Mouse (Mus musculus) kidney, embryonic 14.5 days (tissue): ENCODE results near the gene Usp20. TPM values are rescaled to one million over a fixed set of nuclear protein-coding genes. Genes with fewer than 3 reads are reported as not detected.

Experiments
- ATAC-seq: fragments of 200-750 bp; cut with Nextera tagmentation; 2 replicates; pipeline ENCODE4 v1.8.0; 2017; ENCODE audit warnings: moderate number of reproducible peaks, mild to moderate bottlenecking, moderate TSS enrichment, moderate library complexity; ENCODE audit not compliant: low FRiP score, low TSS enrichment
- H3K27ac ChIP-seq: fragments of 300-500 bp; sonication (generic); 2 replicates; pipeline ENCODE4 v1.5.1; 2014; ENCODE audit warnings: low read depth, mild to moderate bottlenecking, low read length, moderate library complexity, mixed read lengths
- H3K27me3 ChIP-seq: fragments of 300-500 bp; sonication (generic); 2 replicates; pipeline ENCODE4 v1.6.1; 2014; ENCODE audit warnings: mild to moderate bottlenecking, low read length; ENCODE audit not compliant: control insufficient read depth, insufficient read depth
- H3K36me3 ChIP-seq: fragments of 300-500 bp; sonication (generic); 2 replicates; pipeline ENCODE4 v1.6.1; 2014; ENCODE audit warnings: low read length, mixed read lengths; ENCODE audit not compliant: control insufficient read depth, insufficient read depth
- H3K4me1 ChIP-seq: fragments of 300-500 bp; sonication (generic); 2 replicates; pipeline ENCODE4 v1.6.1; 2014; ENCODE audit warnings: low read length, mixed read lengths; ENCODE audit not compliant: control insufficient read depth, insufficient read depth
- H3K4me2 ChIP-seq: fragments of 300-500 bp; sonication (generic); replicated peaks from 2 replicates; pipeline ENCODE4 v1.6.1; 2014; ENCODE audit warnings: low read depth, mild to moderate bottlenecking, low read length
- H3K4me3 ChIP-seq: fragments of 300-500 bp; sonication (generic); 2 replicates; pipeline ENCODE4 v1.5.1; 2014; ENCODE audit warnings: mild to moderate bottlenecking, low read length
- H3K9ac ChIP-seq: fragments of 300-500 bp; sonication (generic); 2 replicates; pipeline ENCODE4 v1.6.1; 2014; ENCODE audit warnings: low read depth, mild to moderate bottlenecking, low read length, moderate library complexity
- H3K9me3 ChIP-seq: fragments of 300-500 bp; sonication (generic); 2 replicates; pipeline ENCODE4 v1.6.1; 2016; ENCODE audit warnings: low read length; ENCODE audit not compliant: control insufficient read depth
- WGBS: fragments of 180-500 bp; shearing (Covaris S2); extraction: QIAGEN DNeasy Blood & Tissue Kit; methylation state at CpG from one replicate; pipeline ENCODE4 v1.1.7; 2014; 5-methylcytosine and 5-hydroxymethylcytosine counted together
- polyA plus RNA-seq: library from polyadenylated mRNA; unstranded; fragments of >200 nt; fragmentation: Nextera tagmentation; extraction: Ambion mirVana; gene quantifications from 2 replicates; pipeline ENCODE4 v1.2.1, GENCODE M21; 2014

The Usp20 gene
- polyA plus RNA-seq, 1 experiment from 2014 or later = 12.5 TPM

- Histone ChIP-seq H3K4me2 (no peak overlapping the region), H3K36me3 (peaks cover 9% of the 10 kb centered on the region; the same call in 1 of the 2 replicates), H3K9ac (no peak overlapping the region), H3K27ac (no peak overlapping the region), H3K4me3 (no peak overlapping the region), H3K27me3 (no peaks in the 10 kb centered on the region), H3K4me1 (no peaks in the 10 kb centered on the region), H3K9me3 (no peaks in the 10 kb centered on the region)
- ATAC-seq = no peak
- 82% methylated on average over 2 of the region's 2 CpGs for WGBS
Measured at GRCm38 (mm10) chr2:31005453-31005852, 23.4 kb downstream of the Usp20 start.

GRCm38 (mm10) chr2:31006434-31006833 is 24.4 kb downstream of the Usp20 start:
- no peak for ATAC-seq
- no peak overlapping the region for H3K4me2 ChIP-seq
- H3K27ac ChIP-seq = no peak overlapping the region
- no peaks in the 10 kb centered on the region for H3K27me3 ChIP-seq
- no peaks in the 10 kb centered on the region for H3K9me3 ChIP-seq
- WGBS = 87% methylated on average over 5 of the region's 5 CpGs
- no peak overlapping the region for H3K9ac ChIP-seq
- peaks cover 13% of the 10 kb centered on the region; the same call in 1 of the 2 replicates for H3K36me3 ChIP-seq
- no peak overlapping the region for H3K4me3 ChIP-seq
- no peaks in the 10 kb centered on the region for H3K4me1 ChIP-seq

GRCm38 (mm10) chr2:31007208-31007607 is 25.1 kb downstream of the Usp20 start:
- no peak for ATAC-seq
- Histone ChIP-seq H3K27me3 (no peaks in the 10 kb centered on the region), H3K9ac (no peak overlapping the region), H3K4me1 (no peaks in the 10 kb centered on the region), H3K4me3 (no peak overlapping the region), H3K27ac (no peak overlapping the region), H3K9me3 (no peaks in the 10 kb centered on the region), H3K36me3 (peaks cover 10% of the 10 kb centered on the region; the same call in 1 of the 2 replicates), H3K4me2 (no peak overlapping the region)
- 88% methylated on average over 5 of the region's 5 CpGs for WGBS

- no peak overlapping the region for H3K4me3 ChIP-seq
- no peak overlapping the region for H3K9ac ChIP-seq
- no peak overlapping the region for H3K4me2 ChIP-seq
- ATAC-seq = no peak
- H3K4me1 ChIP-seq = no peaks in the 10 kb centered on the region
- peaks cover 27% of the 10 kb centered on the region for H3K36me3 ChIP-seq
- no peak overlapping the region for H3K27ac ChIP-seq
- H3K9me3 ChIP-seq = no peaks in the 10 kb centered on the region
- H3K27me3 ChIP-seq = no peaks in the 10 kb centered on the region
- 62% methylated on average over 14 of the region's 14 CpGs for WGBS
Measured at GRCm38 (mm10) chr2:31013371-31014120, 31.5 kb downstream of the Usp20 start.

GRCm38 (mm10) chr2:31017625-31018317 is 35.7 kb downstream of the Usp20 start:
- no peak overlapping the region for H3K4me3 ChIP-seq
- H3K27me3 ChIP-seq = no peaks in the 10 kb centered on the region
- ATAC-seq = no peak
- H3K36me3 ChIP-seq = peaks cover 36% of the 10 kb centered on the region
- H3K4me1 ChIP-seq = no peaks in the 10 kb centered on the region
- H3K9ac ChIP-seq = no peak overlapping the region
- H3K9me3 ChIP-seq = no peaks in the 10 kb centered on the region
- WGBS = 94% methylated on average over 18 of the region's 18 CpGs
- no peak overlapping the region for H3K27ac ChIP-seq
- no peak overlapping the region for H3K4me2 ChIP-seq

GRCm38 (mm10) chr2:31018519-31018918 is 36.4 kb downstream of the Usp20 start:
- Histone ChIP-seq H3K4me3 (no peak overlapping the region), H3K4me1 (no peaks in the 10 kb centered on the region), H3K9me3 (no peaks in the 10 kb centered on the region), H3K4me2 (no peak overlapping the region), H3K36me3 (peaks cover 36% of the 10 kb centered on the region), H3K27me3 (no peaks in the 10 kb centered on the region), H3K9ac (no peak overlapping the region), H3K27ac (no peak overlapping the region)
- ATAC-seq = no peak
- WGBS = 83% methylated on average over 8 of the region's 8 CpGs

GRCm38 (mm10) chr2:31019011-31019410 is 36.9 kb downstream of the Usp20 start:
- no peaks in the 10 kb centered on the region for H3K4me1 ChIP-seq
- WGBS = 89% methylated on average over 8 of the region's 8 CpGs
- H3K9ac ChIP-seq = no peak overlapping the region
- H3K4me3 ChIP-seq = no peak overlapping the region
- H3K27ac ChIP-seq = no peak overlapping the region
- no peaks in the 10 kb centered on the region for H3K9me3 ChIP-seq
- H3K4me2 ChIP-seq = no peak overlapping the region
- no peaks in the 10 kb centered on the region for H3K27me3 ChIP-seq
- ATAC-seq = no peak
- peaks cover 36% of the 10 kb centered on the region for H3K36me3 ChIP-seq

GRCm38 (mm10) chr2:31020202-31020601 is 38.1 kb downstream of the Usp20 start:
- Histone ChIP-seq H3K9me3 (no peaks in the 10 kb centered on the region), H3K4me1 (no peaks in the 10 kb centered on the region), H3K27ac (no peak overlapping the region), H3K36me3 (peaks cover 36% of the 10 kb centered on the region), H3K27me3 (no peaks in the 10 kb centered on the region), H3K9ac (no peak overlapping the region), H3K4me3 (no peak overlapping the region), H3K4me2 (no peak overlapping the region)
- no peak for ATAC-seq
- 93% methylated on average over 2 of the region's 2 CpGs for WGBS

- ATAC-seq = no peak
- H3K36me3 ChIP-seq = peaks cover 14% of the 10 kb centered on the region; the same call in 1 of the 2 replicates
- H3K4me2 ChIP-seq = no peak overlapping the region
- WGBS = 80% methylated on average over 5 of the region's 5 CpGs
- H3K27ac ChIP-seq = no peak overlapping the region
- H3K27me3 ChIP-seq = no peaks in the 10 kb centered on the region
- H3K9me3 ChIP-seq = no peaks in the 10 kb centered on the region
- peaks cover 5% of the 10 kb centered on the region; the same call in 1 of the 2 replicates for H3K4me1 ChIP-seq
- H3K4me3 ChIP-seq = no peak overlapping the region
- no peak overlapping the region for H3K9ac ChIP-seq
Measured at GRCm38 (mm10) chr2:31023940-31024339, 41.9 kb downstream of the Usp20 start.
